Mouse (Mus musculus): Measurements from ENCODE around the gene 4933407L21Rik.

Gene 4933407L21Rik

DNA sequence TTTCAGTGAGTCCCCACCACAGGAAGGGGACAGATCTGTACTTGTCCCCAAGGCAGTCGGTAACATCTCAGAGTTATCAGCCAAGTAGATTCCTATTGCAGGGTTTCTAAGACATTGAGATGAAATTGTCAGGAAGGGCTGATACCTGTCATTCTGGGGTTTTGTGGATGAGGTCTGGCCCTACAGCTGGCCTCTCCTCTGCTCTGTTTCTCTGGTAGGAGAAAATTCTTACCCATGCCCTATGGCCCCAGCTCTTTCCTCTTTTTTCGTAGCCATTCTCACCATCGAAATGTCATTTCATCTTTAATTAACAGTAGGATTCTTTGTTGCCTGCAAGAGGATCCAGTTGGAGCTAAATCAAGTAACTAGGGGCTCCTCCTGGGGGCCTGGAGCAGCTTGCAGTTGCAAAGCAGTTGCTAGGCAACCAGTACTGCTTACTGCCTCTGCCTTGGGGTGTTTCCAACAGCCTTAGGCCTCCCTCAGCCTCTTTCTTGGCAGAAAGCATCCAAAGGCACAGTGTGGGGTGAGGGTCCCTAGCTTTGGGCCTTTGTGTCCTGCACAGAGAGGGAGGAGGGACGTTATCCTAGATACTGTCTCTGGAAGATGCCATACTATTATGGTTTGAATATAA, at the start of gene 4933407L21Rik:
4933407L21Rik (plus strand) TSS at position 427 of the 631 bp plus-strand sequence.
- DNase-seq (ENCODE audit: low read depth): no peak

GRCm38 (mm10) chr1:85882003-85882402, 46.3 kb upstream of the 4933407L21Rik start:
- DNase-seq (ENCODE audit: low read depth): no peak

DNA sequence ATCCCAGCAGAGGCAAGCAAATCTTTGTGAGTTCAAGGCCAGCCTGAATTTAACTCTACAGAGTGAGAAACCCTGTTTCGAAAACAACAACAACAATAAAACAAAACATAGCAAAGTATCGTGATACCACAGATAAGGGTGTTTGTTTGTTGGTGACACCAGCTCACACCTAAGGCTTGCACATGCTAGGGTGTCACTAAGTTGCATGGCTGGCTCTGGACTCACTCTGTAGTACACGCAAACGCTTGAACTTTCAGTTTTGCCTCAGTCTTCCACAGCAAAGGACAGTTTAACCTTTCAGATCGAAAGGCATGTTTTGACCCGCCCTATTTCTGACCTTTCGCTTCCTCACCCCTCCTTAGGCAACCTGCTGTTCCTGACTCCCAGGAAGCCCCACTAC, 41.1 kb upstream of the 4933407L21Rik start:
- DNase-seq (ENCODE audit: low read depth): no peak

DNA sequence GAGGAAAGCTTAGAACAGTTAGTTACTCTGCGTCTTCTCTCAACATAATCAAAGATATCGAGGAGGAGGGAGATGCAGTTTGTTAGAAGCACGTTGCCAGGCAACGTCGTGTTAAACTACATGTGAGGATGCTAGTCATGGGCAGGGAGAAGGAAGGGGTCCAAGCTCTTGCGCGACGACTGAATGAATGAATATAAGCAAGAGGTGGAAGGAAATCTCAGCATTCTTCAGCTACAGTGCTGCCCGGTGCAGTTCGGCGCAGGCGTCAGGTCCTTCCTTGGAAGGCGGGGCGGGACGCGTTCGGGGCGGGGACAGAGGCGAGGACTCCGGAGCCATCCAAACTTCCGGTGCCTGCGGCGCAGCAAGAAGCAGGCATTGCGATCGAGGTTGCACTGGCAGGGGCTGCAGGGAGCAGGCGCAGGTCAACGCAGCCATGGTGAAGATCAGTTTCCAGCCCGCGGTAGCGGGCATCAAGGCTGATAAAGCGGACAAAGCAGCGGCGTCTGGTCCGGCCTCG, 34.0 kb upstream of the 4933407L21Rik start, which contains the start of gene Itm2c:
Itm2c (plus strand) TSS at position 51 of the 517 bp plus-strand sequence.
- peak; percentile 64 for DNase-seq (ENCODE audit: low read depth)

GRCm38 (mm10) chr1:85894748-85895360, 33.4 kb upstream of the 4933407L21Rik start:
- DNase-seq (ENCODE audit: low read depth): peak; percentile 6

GRCm38 (mm10) chr1:85895391-85895837, 32.9 kb upstream of the 4933407L21Rik start:
- peak; percentile 49 for DNase-seq (ENCODE audit: low read depth)

DNA sequence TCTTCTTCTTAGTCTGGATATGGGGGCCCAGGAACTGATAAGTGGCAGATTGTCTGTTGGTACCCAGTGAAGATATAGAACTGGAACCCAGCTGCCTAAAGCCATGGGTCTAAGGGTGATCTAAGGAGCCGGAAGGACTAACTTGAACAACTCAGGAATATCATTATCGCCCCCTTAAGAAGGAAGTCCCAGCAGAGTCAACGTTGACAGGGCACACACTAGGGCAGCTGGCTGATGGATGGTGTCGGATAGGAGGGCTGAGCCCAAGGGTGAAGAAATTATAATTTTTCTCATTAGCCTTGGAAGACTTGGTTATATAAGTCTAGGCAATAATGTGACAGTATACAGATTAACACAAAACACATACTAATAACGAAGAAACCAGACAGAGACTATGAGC, 32.2 kb upstream of the 4933407L21Rik start:
- no peak for DNase-seq (ENCODE audit: low read depth)

DNA sequence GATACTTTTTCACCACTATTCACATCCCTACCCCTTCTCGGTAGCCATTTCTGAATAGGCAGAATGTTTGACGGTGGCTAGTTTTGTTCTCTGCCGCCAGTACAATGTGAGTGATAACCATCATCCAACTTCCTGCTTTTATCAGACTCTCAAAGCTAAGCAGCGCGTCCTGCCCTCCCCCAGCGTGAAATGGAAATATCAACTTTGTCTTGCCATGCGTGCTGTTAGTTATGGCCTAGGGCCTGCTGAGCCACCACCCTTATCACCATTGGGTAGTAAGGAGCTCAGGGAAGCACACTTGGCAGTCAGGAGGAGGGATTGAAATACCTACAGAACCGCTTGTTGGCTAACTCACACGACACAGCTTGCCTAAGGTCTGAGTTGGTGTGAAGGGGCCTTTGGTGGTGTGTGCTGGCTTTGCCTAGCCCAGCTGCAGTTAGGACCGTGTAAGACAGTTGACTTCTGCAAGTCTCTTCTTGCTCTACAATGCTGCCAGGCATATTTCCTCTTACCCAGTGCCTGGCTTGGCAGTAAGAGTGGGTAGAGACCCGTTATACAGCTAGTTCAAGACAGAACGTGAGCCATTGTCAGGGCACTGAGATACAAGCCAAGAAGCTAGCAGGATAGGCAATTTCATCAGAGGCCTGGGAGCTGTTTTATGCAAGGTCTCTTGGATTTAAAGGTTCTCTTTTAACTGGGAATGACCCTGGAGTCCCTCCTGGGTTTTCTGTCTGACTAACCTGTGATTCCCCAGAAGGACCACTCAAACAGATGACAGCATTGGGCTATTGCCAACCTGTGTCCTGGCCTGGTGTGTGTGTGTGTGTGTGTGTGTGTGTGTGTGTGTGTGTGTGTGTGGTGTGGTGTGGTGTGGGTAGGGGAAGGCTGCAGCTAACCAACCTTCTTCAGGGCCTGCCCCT, 31.2 kb upstream of the 4933407L21Rik start:
- peak; percentile 31 for DNase-seq (ENCODE audit: low read depth)

- DNase-seq (ENCODE audit: low read depth): no peak
These were observed 30.2 kb upstream of the 4933407L21Rik start for GRCm38 (mm10) chr1:85897901-85898760.

- DNase-seq (ENCODE audit: low read depth): no peak
These were observed 29.4 kb upstream of the 4933407L21Rik start for GRCm38 (mm10) chr1:85898761-85899387.

DNA sequence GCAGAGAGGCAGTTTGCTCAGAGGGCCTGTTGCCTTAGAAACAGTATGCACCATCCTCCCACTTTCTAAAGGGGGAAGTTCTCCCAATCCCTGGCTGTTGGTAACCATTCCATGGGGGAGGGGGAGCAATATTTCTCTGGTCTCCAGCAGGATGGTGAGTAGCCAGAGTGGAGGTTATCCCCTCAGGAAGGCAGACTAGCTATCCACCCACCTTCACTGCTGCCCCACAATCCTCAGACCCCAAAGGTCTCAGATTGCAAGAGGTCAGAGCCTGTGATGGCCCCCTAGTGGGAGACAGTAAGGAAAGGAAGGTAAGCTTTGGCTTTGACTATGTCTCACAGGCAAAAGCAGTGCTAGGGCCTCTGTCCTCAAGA, 28.9 kb upstream of the 4933407L21Rik start:
- no peak for DNase-seq (ENCODE audit: low read depth)

GRCm38 (mm10) chr1:85900521-85901333, 27.6 kb upstream of the 4933407L21Rik start:
- DNase-seq (ENCODE audit: low read depth): no peak

DNA sequence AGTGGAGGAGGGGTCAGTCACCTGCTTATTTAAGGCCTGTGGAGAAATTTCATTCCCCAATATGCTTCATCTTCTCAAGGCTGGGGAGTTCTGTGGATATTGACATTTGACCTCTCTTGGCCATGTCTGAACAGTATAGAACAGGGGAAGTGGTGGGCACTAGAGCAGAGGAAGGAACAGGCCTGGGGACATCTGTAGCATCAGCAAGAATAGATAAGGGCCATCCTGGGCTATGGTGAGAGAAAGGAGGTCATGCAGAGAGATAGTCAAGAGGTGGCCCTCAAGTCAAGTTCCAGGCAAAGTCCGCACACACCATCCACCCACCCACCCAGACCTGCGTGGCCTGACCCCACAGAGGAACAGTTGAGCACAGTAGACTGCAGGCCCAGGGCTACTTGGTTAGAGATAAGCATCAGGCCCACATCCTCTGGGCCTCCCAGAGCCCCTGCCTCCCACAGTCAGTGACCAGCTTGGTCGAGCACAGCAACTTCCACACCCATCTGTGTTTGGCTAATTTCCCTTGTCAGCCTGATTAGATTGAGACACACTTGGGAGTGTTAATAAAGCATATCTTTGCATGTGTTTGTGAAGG, 26.7 kb upstream of the 4933407L21Rik start:
- no peak for DNase-seq (ENCODE audit: low read depth)

GRCm38 (mm10) chr1:85902108-85902561, 26.1 kb upstream of the 4933407L21Rik start:
- no peak for DNase-seq (ENCODE audit: low read depth)

GRCm38 (mm10) chr1:85906892-85907291, 21.4 kb upstream of the 4933407L21Rik start:
- DNase-seq (ENCODE audit: low read depth): no peak

GRCm38 (mm10) chr1:85908754-85909590, 19.3 kb upstream of the 4933407L21Rik start:
- no peak for DNase-seq (ENCODE audit: low read depth)

DNA sequence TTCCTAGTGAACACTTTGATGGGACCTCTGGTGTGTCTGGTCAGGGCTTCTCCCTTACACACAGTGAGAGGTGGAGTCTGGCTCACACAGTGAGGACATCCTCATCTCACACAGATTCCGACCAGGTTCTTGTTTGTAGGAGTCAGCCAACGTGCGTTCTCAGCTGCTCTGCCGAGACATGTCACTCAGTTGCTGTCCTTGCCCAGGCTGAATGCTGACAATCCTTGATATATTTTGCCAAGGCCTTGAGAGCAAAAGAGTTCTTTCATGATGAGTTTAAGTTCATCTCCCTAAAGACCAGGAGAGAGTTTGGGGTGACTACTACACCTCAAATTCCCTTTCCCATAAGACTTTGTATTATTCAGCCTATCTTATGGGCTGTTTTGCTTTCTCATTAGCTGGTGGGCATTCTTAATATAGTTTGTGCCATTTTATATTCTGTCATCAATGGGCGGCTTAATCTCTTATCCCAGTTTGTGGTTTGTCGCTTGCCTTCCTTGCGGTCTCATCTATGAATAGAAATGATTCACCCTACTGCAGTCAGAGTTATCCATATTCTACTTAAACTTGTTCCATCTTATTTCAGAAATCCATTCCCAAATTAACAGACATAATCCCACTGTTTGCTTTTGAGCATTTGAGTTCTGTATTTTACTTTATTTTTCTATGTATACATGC, 15.1 kb upstream of the 4933407L21Rik start:
- no peak for DNase-seq (ENCODE audit: low read depth)

- DNase-seq (ENCODE audit: low read depth): no peak
These were observed 12.4 kb upstream of the 4933407L21Rik start for GRCm38 (mm10) chr1:85915890-85916289.
